Mouse (Mus musculus) heart, embryonic 13.5 days (tissue): ENCODE measurements around the gene Mlph. TPM values are rescaled to one million over a fixed set of nuclear protein-coding genes. Genes with fewer than 3 reads are reported as not detected.

ENCODE experiments used
- ATAC-seq: fragments of 200-750 bp; cut with Nextera tagmentation; 2 replicates; pipeline ENCODE4 v1.8.0; 2017; ENCODE audit warnings: moderate TSS enrichment; ENCODE audit not compliant: insufficient number of reproducible peaks, low FRiP score, low TSS enrichment; ENCODE audit errors: extremely low read depth
- H3K27ac ChIP-seq: fragments of 300-500 bp; sonication (generic); replicated peaks from 2 replicates; pipeline ENCODE4 v1.5.1; 2015; ENCODE audit warnings: moderate library complexity, mild to moderate bottlenecking, inconsistent platforms
- H3K27me3 ChIP-seq: fragments of 300-500 bp; sonication (generic); replicated peaks from 2 replicates; pipeline ENCODE4 v1.6.1; 2015; ENCODE audit warnings: mild to moderate bottlenecking, inconsistent platforms
- H3K36me3 ChIP-seq: fragments of 300-500 bp; sonication (generic); 2 replicates; pipeline ENCODE4 v1.6.1; 2015; ENCODE audit warnings: mild to moderate bottlenecking, inconsistent platforms
- H3K4me1 ChIP-seq: fragments of 300-500 bp; sonication (generic); 2 replicates; pipeline ENCODE4 v1.6.1; 2015; ENCODE audit warnings: inconsistent platforms
- H3K4me2 ChIP-seq: fragments of 300-500 bp; sonication (generic); 2 replicates; pipeline ENCODE4 v1.6.1; 2015; ENCODE audit warnings: inconsistent platforms, mild to moderate bottlenecking, moderate library complexity
- H3K4me3 ChIP-seq: fragments of 300-500 bp; sonication (generic); 2 replicates; pipeline ENCODE4 v1.5.1; 2015; ENCODE audit warnings: moderate library complexity, mild to moderate bottlenecking, inconsistent platforms
- H3K9ac ChIP-seq: fragments of 300-500 bp; sonication (generic); 2 replicates; pipeline ENCODE4 v1.6.1; 2015; ENCODE audit warnings: inconsistent platforms, mild to moderate bottlenecking, moderate library complexity
- H3K9me3 ChIP-seq: fragments of 300-500 bp; sonication (generic); 2 replicates; pipeline ENCODE4 v1.6.1; 2016; ENCODE audit warnings: inconsistent platforms
- WGBS: fragments of 180-500 bp; shearing (Covaris S2); methylation state at CpG from one replicate; pipeline ENCODE4 v1.1.7; 2015; ENCODE audit warnings: mixed read lengths; 5-methylcytosine and 5-hydroxymethylcytosine counted together
- polyA plus RNA-seq: library from polyadenylated mRNA; unstranded; fragments of >200 nt; fragmentation: Nextera tagmentation; extraction: Ambion mirVana; gene quantifications from 2 replicates; pipeline ENCODE4 v1.2.1, GENCODE M21; 2015

Gene Mlph
- polyA plus RNA-seq, 1 experiment from 2014 or later = 0.40 TPM

- H3K4me2 ChIP-seq = no peak overlapping the region
- no peaks in the 10 kb centered on the region for H3K27me3 ChIP-seq
- H3K36me3 ChIP-seq = no peaks in the 10 kb centered on the region
- H3K4me1 ChIP-seq = peaks cover 18% of the 10 kb centered on the region
- 55% methylated on average over 14 of the region's 14 CpGs for WGBS
- H3K4me3 ChIP-seq = no peak overlapping the region
- H3K9ac ChIP-seq = no peak overlapping the region
- ATAC-seq = peak; percentile 53; the same call in 1 of the 2 replicates
- peak overlapping the region; percentile 30 for H3K27ac ChIP-seq
- H3K9me3 ChIP-seq = no peaks in the 10 kb centered on the region
These were observed 18.0 kb upstream of the Mlph start for GRCm38 (mm10) chr1:90896741-90897361.

GRCm38 (mm10) chr1:90898012-90898411, 16.9 kb upstream of the Mlph start:
- 0 out of 2 replicates have a peak, but pooled peaks cover under 1% of the 10 kb centered on the region for H3K27me3 ChIP-seq
- H3K4me2 ChIP-seq = no peak overlapping the region
- no peak overlapping the region for H3K9ac ChIP-seq
- H3K27ac ChIP-seq = no peak overlapping the region
- no peak for ATAC-seq
- WGBS = 52% methylated on average over 1 of the region's 1 CpGs
- peaks cover 18% of the 10 kb centered on the region for H3K4me1 ChIP-seq
- no peaks in the 10 kb centered on the region for H3K9me3 ChIP-seq
- H3K36me3 ChIP-seq = no peaks in the 10 kb centered on the region
- no peak overlapping the region for H3K4me3 ChIP-seq

- Histone ChIP-seq H3K4me1 (peaks cover 27% of the 10 kb centered on the region), H3K4me2 (no peak overlapping the region), H3K9me3 (no peaks in the 10 kb centered on the region), H3K27ac (no peak overlapping the region), H3K27me3 (peaks cover 13% of the 10 kb centered on the region; the same call in 1 of the 2 replicates), H3K9ac (no peak overlapping the region), H3K36me3 (no peaks in the 10 kb centered on the region), H3K4me3 (no peak overlapping the region)
- no peak for ATAC-seq
- 73% methylated on average over 5 of the region's 5 CpGs for WGBS
These were observed 15.1 kb upstream of the Mlph start for GRCm38 (mm10) chr1:90899816-90900215.

GRCm38 (mm10) chr1:90900406-90900805, 14.5 kb upstream of the Mlph start:
- H3K4me3 ChIP-seq = no peak overlapping the region
- H3K27me3 ChIP-seq = peaks cover 13% of the 10 kb centered on the region; the same call in 1 of the 2 replicates
- peaks cover 27% of the 10 kb centered on the region for H3K4me1 ChIP-seq
- 69% methylated on average over 6 of the region's 6 CpGs for WGBS
- H3K36me3 ChIP-seq = no peaks in the 10 kb centered on the region
- H3K9ac ChIP-seq = no peak overlapping the region
- no peaks in the 10 kb centered on the region for H3K9me3 ChIP-seq
- H3K4me2 ChIP-seq = no peak overlapping the region
- no peak for ATAC-seq
- no peak overlapping the region for H3K27ac ChIP-seq

GRCm38 (mm10) chr1:90901246-90901645, 13.6 kb upstream of the Mlph start:
- Histone ChIP-seq H3K4me2 (no peak overlapping the region), H3K4me1 (peaks cover 26% of the 10 kb centered on the region), H3K36me3 (no peaks in the 10 kb centered on the region), H3K9me3 (no peaks in the 10 kb centered on the region), H3K27me3 (peaks cover 13% of the 10 kb centered on the region; the same call in 1 of the 2 replicates), H3K9ac (no peak overlapping the region), H3K27ac (no peak overlapping the region), H3K4me3 (no peak overlapping the region)
- 78% methylated on average over 4 of the region's 4 CpGs for WGBS
- no peak for ATAC-seq

- Histone ChIP-seq H3K27me3 (peaks cover 14% of the 10 kb centered on the region; the same call in 1 of the 2 replicates), H3K9ac (no peak overlapping the region), H3K4me3 (no peak overlapping the region), H3K4me2 (no peak overlapping the region), H3K36me3 (no peaks in the 10 kb centered on the region), H3K9me3 (no peaks in the 10 kb centered on the region), H3K4me1 (peaks cover 21% of the 10 kb centered on the region), H3K27ac (no peak overlapping the region)
- WGBS = 69% methylated on average over 6 of the region's 6 CpGs
- no peak for ATAC-seq
These were observed 13.1 kb upstream of the Mlph start for GRCm38 (mm10) chr1:90901681-90902208.

- no peak overlapping the region for H3K27ac ChIP-seq
- H3K9me3 ChIP-seq = no peaks in the 10 kb centered on the region
- H3K4me1 ChIP-seq = peaks cover 17% of the 10 kb centered on the region
- no peak for ATAC-seq
- H3K9ac ChIP-seq = no peak overlapping the region
- 71% methylated on average over 3 of the region's 3 CpGs for WGBS
- peaks cover 24% of the 10 kb centered on the region; the same call in 1 of the 2 replicates for H3K27me3 ChIP-seq
- H3K4me2 ChIP-seq = no peak overlapping the region
- H3K36me3 ChIP-seq = no peaks in the 10 kb centered on the region
- no peak overlapping the region for H3K4me3 ChIP-seq
These were observed 12.1 kb upstream of the Mlph start for GRCm38 (mm10) chr1:90902751-90903150.

- H3K9me3 ChIP-seq = no peaks in the 10 kb centered on the region
- 57% methylated on average over 3 of the region's 3 CpGs for WGBS
- peaks cover 30% of the 10 kb centered on the region for H3K27me3 ChIP-seq
- H3K4me2 ChIP-seq = no peak overlapping the region
- no peak overlapping the region for H3K9ac ChIP-seq
- no peak overlapping the region for H3K4me3 ChIP-seq
- 0 out of 2 replicates have a peak overlapping the region, but pooled peaks have one; percentile 28 for H3K27ac ChIP-seq
- peaks cover 13% of the 10 kb centered on the region for H3K4me1 ChIP-seq
- no peaks in the 10 kb centered on the region for H3K36me3 ChIP-seq
- no peak for ATAC-seq
These were observed 11.5 kb upstream of the Mlph start for GRCm38 (mm10) chr1:90903211-90903945.

GRCm38 (mm10) chr1:90903971-90904458, 10.9 kb upstream of the Mlph start:
- Histone ChIP-seq H3K9me3 (no peaks in the 10 kb centered on the region), H3K27ac (0 out of 2 replicates have a peak overlapping the region, but pooled peaks have one; percentile 28), H3K4me2 (no peak overlapping the region), H3K4me3 (no peak overlapping the region), H3K4me1 (peaks cover 11% of the 10 kb centered on the region), H3K27me3 (peaks cover 36% of the 10 kb centered on the region), H3K36me3 (no peaks in the 10 kb centered on the region), H3K9ac (no peak overlapping the region)
- ATAC-seq = no peak
- WGBS = 61% methylated on average over 8 of the region's 8 CpGs

- no peak overlapping the region for H3K4me2 ChIP-seq
- no peak overlapping the region for H3K4me3 ChIP-seq
- WGBS = 73% methylated on average over 7 of the region's 7 CpGs
- no peak overlapping the region for H3K27ac ChIP-seq
- H3K4me1 ChIP-seq = peaks cover 20% of the 10 kb centered on the region
- no peak for ATAC-seq
- H3K9me3 ChIP-seq = no peaks in the 10 kb centered on the region
- H3K27me3 ChIP-seq = peaks cover 42% of the 10 kb centered on the region
- no peak overlapping the region for H3K9ac ChIP-seq
- H3K36me3 ChIP-seq = no peaks in the 10 kb centered on the region
These were observed 10.0 kb upstream of the Mlph start for GRCm38 (mm10) chr1:90904729-90905404.

- ATAC-seq = no peak
These were observed 8.5 kb upstream of the Mlph start for GRCm38 (mm10) chr1:90906357-90906756.

More at GRCm38 (mm10) chr1:90906357-90906756, 8.5 kb upstream of the Mlph start:
- Histone ChIP-seq H3K9ac (no peak overlapping the region), H3K36me3 (no peaks in the 10 kb centered on the region), H3K27ac (no peak overlapping the region), H3K4me1 (peaks cover 28% of the 10 kb centered on the region), H3K4me2 (no peak overlapping the region), H3K27me3 (peaks cover 55% of the 10 kb centered on the region), H3K4me3 (no peak overlapping the region), H3K9me3 (no peaks in the 10 kb centered on the region)
- WGBS = 0% methylated on average over 2 of the region's 2 CpGs
